13 mouse cellular contexts compared by ENCODE assay signal in the genomic region with DNA sequence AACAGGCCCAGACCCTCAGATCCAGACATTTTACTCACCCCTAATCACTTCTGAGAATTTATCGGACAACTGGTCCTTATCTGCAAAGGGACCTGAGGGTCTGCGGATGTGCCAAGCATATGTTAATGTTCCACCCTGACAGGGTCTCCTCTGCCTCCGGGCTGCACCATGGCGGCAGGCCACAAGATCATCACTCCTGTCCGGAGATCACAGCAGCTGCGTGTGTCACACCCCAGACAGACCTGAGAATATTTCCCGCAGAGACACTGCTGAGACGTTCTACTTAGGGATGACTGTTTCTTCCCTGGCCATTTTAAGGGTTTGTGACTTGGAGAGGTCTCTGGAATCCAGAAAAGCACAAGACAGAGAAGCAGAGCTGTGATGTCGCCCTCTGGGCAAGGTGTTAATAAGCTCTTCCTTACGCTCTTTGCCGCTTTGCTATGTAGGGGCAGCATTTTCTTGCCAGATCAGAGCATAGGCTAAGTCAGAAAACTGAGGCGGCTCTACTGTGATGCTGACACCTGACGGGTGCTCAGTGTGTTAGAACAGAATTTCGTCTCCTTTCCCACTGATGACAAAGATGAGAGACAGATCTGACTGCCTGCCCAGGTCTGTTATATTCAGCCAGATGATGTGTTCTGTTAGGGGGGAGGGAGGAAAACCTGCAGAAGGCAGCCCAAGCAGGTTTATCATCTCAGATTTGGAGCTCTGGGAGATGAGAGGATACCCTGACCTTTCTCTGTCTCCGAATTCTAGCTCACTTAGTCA.
A peak's percentile ranks its signal among the peaks of the same experiment; 100 is the strongest.
DNase-seq lines count a peak whose midpoint lies in the region; ATAC-seq and TF ChIP-seq lines count a peak whose summit lies in the region.
"Had no signal": no experiment of that assay in that cellular context is flagged by ENCODE, and none has a peak within 500 bp of the region (broad histone marks: within the 10 kb centered on the region; RNA-seq: fewer than 3 reads in every experiment).

No protein-coding gene starts in this region.

- peaks cover 10% of the 10 kb centered on the region for H3K36me3 ChIP-seq in midbrain, embryonic 10.5 days
- H3K36me3 ChIP-seq in midbrain, embryonic 11.5 days (ENCODE audit: control insufficient read depth, insufficient read depth, low read length), result no peaks in the 10 kb centered on the region
- no peaks in the 10 kb centered on the region for H3K36me3 ChIP-seq in forebrain, embryonic 16.5 days (ENCODE audit: control insufficient read depth, insufficient read depth)
- H3K36me3 ChIP-seq: stomach, embryonic 15.5 days had no signal

- H3K4me1 ChIP-seq in midbrain, embryonic 10.5 days, result peaks cover 28% of the 10 kb centered on the region
- peaks cover 7% of the 10 kb centered on the region; the same call in 1 of the 2 replicates for H3K4me1 ChIP-seq in midbrain, embryonic 11.5 days (ENCODE audit: control insufficient read depth, insufficient read depth, low read length)
- H3K4me1 ChIP-seq in forebrain, embryonic 16.5 days (replicated peaks; ENCODE audit: control insufficient read depth, insufficient read depth, low read length), result peaks cover 31% of the 10 kb centered on the region
- peaks cover 33% of the 10 kb centered on the region for H3K4me1 ChIP-seq in olfactory bulb, adult 2 months (ENCODE audit: control insufficient read depth, insufficient read depth, low read length)

- H3K9ac ChIP-seq in midbrain, embryonic 11.5 days (ENCODE audit: low read length), result no peak overlapping the region
- no peak overlapping the region for H3K9ac ChIP-seq in forebrain, embryonic 16.5 days (replicated peaks; ENCODE audit: low read depth, low read length)
- H3K9ac ChIP-seq: liver, postnatal 0 days; stomach, embryonic 15.5 days had no signal

- no peak for TF ChIP-seq CTCF in olfactory bulb, adult 2 months (IDR thresholded peaks at IDR 0.05; ENCODE audit: insufficient read depth, low read depth, low read length)

- DNase-seq in frontal cortex, postnatal 14 days (ENCODE audit: low spot score in 2 of 2), result no peak
- DNase-seq in midbrain, embryonic 10.5 days (ENCODE audit: low spot score), result no peak
- no peak for DNase-seq in midbrain, embryonic 11.5 days (ENCODE audit: low spot score, missing footprints)
- DNase-seq in neural tube, embryonic 10.5 days (ENCODE audit: extremely low spot score, low spot score), result no peak
- no peak for DNase-seq in kidney, postnatal 25 days
- DNase-seq: cerebellum, postnatal 36 days; liver, postnatal 0 days; thymus, postnatal 36 days had no signal

- H3K9me3 ChIP-seq in midbrain, embryonic 10.5 days (replicated peaks), result no peaks in the 10 kb centered on the region
- H3K9me3 ChIP-seq in midbrain, embryonic 11.5 days (ENCODE audit: control insufficient read depth, low read length), result no peaks in the 10 kb centered on the region
- H3K9me3 ChIP-seq in forebrain, embryonic 16.5 days (ENCODE audit: control insufficient read depth, low read length), result no peaks in the 10 kb centered on the region
- H3K9me3 ChIP-seq: stomach, embryonic 15.5 days had no signal

- no peak overlapping the region for H3K4me2 ChIP-seq in midbrain, embryonic 11.5 days
- H3K4me2 ChIP-seq in forebrain, embryonic 16.5 days (ENCODE audit: low read length), result no peak overlapping the region
- H3K4me2 ChIP-seq: stomach, embryonic 15.5 days had no signal

- ATAC-seq in frontal cortex, adult (ENCODE audit: low TSS enrichment), result peak; percentile 27; the same call in 1 of the 2 replicates
- no peak for ATAC-seq in midbrain, embryonic 11.5 days (ENCODE audit: low FRiP score)
- peak; percentile 27; the same call in 1 of the 2 replicates for ATAC-seq in forebrain, embryonic 16.5 days
- ATAC-seq: inflammation-experienced regulatory T-cells, adult 6 months; liver, postnatal 0 days had no signal

- H3K27ac ChIP-seq in midbrain, embryonic 10.5 days (replicated peaks), result peak overlapping the region; percentile 57
- no peak overlapping the region for H3K27ac ChIP-seq in midbrain, embryonic 11.5 days (ENCODE audit: low read depth, low read length)
- peak overlapping the region; percentile 35; the same call in 1 of the 2 replicates for H3K27ac ChIP-seq in forebrain, embryonic 16.5 days (ENCODE audit: low read length)
- peak overlapping the region; percentile 86 for H3K27ac ChIP-seq in olfactory bulb, adult 2 months (ENCODE audit: insufficient read depth, low read depth, low read length)
- H3K27ac ChIP-seq: stomach, embryonic 15.5 days had no signal

- no peak for TF ChIP-seq POLR2A in olfactory bulb, adult 2 months (IDR thresholded peaks at IDR 0.05; ENCODE audit: insufficient read depth, low read depth, low read length)

- H3K27me3 ChIP-seq in midbrain, embryonic 10.5 days (ENCODE audit: low read depth, poor library complexity, severe bottlenecking), result no peaks in the 10 kb centered on the region
- no peaks in the 10 kb centered on the region for H3K27me3 ChIP-seq in midbrain, embryonic 11.5 days (ENCODE audit: control insufficient read depth, insufficient read depth, low read length)
- no peaks in the 10 kb centered on the region for H3K27me3 ChIP-seq in forebrain, embryonic 16.5 days (replicated peaks; ENCODE audit: control insufficient read depth, insufficient read depth, low read length)
- H3K27me3 ChIP-seq: stomach, embryonic 15.5 days had no signal

- no peak overlapping the region for H3K4me3 ChIP-seq in midbrain, embryonic 10.5 days
- H3K4me3 ChIP-seq in midbrain, embryonic 11.5 days (ENCODE audit: low read depth, low read length), result no peak overlapping the region
- H3K4me3 ChIP-seq in forebrain, embryonic 16.5 days (replicated peaks; ENCODE audit: low read length), result no peak overlapping the region
- H3K4me3 ChIP-seq in olfactory bulb, adult 2 months (ENCODE audit: insufficient read depth, low read depth, low read length), result no peak overlapping the region
- H3K4me3 ChIP-seq: stomach, embryonic 15.5 days had no signal

- WGBS in midbrain, embryonic 10.5 days, result 86% methylated on average over 15 of the region's 15 CpGs
- WGBS in midbrain, embryonic 11.5 days, result 82% methylated on average over 15 of the region's 15 CpGs
- WGBS in forebrain, embryonic 16.5 days, result 69% methylated on average over 15 of the region's 15 CpGs
- 64% methylated on average over 15 of the region's 15 CpGs for WGBS in olfactory bulb, adult 2 months
